Mouse (Mus musculus): ENCODE data around the gene Aebp1.

The Aebp1 gene

DNA sequence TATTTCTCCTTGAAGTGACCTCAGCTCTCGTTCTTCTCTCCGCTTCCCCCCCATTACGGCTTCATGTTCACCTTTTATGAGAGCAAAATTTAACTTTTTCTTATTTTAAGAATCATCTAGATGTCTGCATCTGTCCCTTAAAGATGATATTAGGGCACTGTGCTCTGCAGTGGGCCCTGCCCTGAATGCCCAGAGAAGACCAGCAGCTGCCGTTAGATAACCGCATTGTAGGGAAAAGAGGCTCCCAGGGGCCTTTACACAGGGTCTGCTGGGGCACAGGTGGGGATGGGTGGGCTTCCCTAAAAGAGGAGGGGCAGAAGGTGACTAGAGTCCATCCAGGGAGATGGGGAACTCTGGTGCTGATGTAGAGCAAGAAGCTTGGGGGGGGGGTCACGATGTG, 32.1 kb downstream of the Aebp1 start:
- DNase-seq (ENCODE audit: low spot score in 2 of 2): no peak

DNA sequence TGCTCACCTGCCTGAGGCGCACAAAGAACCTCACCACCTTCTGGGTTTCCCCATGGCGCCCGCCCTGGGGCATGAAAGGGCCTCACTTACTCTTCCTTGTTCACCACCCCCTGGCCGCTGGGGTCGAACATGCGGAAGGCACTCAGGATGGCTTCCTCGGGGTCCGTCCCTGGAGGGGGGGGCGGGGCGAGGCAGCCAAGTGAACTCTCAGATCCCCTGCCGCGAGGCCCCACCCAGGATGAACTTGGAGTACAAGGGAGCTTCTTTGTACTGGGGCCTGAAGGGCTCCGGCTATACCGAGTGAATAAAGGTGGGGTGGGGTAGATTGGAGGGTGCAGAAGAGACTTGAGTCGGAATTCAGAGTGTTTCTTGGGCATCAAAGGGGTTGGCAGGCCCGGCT, 35.5 kb downstream of the Aebp1 start:
- DNase-seq (ENCODE audit: low spot score in 2 of 2): no peak

DNA sequence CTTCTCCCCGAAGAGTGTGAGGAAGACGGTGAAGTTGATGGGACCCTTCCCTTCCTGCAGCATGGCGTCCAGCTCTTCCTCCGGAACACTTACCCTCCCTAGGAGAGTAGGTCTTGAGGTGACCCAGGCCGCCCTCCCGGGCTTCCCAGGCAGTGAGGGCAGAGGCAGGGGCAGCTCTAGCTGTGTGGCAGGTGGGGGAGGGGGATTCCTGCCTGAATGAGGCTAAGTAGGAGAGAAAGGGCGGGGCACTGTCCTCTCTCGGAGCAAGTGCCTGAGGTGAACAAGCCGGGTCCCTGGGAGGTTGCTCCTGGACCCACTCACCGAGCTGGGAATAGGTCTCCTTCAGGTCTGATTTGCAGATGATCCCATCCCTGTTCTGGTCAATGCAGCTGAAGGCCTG, 36.1 kb downstream of the Aebp1 start:
- no peak for DNase-seq (ENCODE audit: low spot score in 2 of 2)

DNA sequence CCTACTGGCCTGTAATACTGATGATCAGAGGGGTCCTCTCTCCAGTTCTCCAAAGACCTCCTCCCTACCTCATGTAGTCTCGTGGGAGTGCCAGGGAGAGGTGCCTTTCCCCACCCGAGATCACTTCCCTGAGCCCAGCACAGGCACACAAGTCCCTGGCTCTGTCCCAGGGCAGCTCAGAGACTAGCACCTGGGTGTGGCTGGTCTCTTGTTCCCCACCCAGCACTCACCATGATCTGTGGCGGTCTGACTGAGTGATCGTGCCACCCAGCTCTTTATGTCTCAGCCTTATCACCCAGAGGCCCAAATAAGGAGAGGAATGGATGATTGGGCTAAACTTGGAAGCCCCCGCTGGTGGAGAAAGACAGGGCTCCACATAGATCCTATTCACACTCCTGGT, 36.8 kb downstream of the Aebp1 start, which contains the start of gene Myl7:
TSS of gene Myl7 (minus strand) at position 252 of the 400 bp plus-strand sequence.
- no peak for DNase-seq (ENCODE audit: low spot score in 2 of 2)

DNA sequence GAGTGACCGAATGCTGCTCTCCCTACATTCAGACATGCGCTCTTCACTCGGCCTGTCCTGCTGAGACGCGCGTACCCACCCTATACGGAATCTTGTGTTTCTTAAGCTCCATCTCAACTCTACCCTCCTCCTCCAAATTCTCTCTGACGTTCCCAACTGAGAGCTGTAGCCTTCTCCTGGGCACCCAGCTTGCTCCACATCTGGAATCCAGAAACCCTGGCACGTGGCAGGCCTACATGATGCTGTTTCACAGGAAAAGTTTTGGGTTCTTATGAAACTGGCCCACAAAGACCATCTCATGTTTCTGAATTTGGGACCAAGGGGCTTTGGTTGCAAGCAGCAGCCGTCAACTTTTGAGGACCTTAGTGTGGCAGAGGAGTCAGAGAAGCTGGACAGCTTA, 37.5 kb downstream of the Aebp1 start:
- DNase-seq (ENCODE audit: low spot score in 2 of 2): no peak

DNA sequence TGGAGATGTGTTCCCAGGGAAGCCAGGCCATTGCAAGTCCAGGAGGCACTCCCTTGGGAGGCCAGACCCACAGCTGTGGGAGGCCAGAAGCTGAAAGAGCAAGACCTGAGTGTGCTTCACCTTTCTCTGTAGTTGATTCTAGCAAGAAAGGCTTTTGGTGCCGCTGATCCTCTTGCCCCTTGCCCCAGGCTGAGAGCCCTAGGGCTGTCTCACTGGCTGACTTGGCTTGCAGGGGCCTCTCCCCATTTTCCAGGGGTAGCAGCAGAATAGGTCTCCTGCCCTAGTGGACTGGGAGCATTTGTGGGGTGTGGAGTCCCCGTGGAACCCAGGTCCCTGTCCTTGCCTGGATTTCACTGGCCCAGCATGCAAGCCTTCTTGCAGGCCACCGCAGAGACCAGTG, 39.6 kb downstream of the Aebp1 start:
- no peak for DNase-seq (ENCODE audit: low spot score in 2 of 2)

DNA sequence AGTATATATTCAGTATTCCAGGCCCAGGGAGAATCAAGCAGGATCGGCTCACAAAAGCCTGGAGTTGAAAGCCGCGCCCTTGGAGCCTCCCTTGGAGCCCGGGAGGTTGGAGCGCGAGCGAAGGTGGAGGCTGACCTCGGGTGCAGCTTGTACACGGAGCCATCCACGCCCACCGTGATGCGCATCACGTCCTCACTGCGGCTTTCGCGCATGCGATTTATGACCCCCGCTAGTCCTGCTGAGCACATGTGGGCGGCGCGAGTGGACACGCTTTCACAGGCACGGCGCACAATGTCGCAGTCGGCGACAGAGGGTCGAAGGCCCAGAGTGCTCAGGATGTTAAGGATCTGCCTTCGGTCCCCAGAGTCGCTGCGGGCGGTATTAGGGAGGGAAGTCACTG, 40.2 kb downstream of the Aebp1 start:
- DNase-seq (ENCODE audit: low spot score in 2 of 2): peak; percentile 49 to 63

DNA sequence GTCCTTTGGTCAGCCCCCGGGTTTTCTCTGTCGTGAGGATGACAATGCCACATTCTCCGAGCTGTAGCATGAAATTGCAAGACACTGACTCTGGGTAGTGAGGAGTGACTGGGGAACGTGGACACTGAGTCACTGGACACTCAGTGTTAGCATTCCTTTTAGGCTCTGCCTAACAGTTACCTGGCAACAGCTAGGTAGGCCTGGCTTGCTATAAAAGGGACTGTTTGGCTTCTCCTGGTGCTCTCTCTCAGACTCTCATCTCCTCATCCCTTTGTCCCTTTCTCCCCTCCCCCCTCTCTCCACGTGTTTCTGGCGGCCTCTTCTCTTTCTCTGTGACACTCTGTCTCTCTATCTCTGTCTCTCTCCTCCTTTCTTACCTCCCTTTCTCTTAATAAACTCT, 40.6 kb downstream of the Aebp1 start:
- no peak for DNase-seq (ENCODE audit: low spot score in 2 of 2)

DNA sequence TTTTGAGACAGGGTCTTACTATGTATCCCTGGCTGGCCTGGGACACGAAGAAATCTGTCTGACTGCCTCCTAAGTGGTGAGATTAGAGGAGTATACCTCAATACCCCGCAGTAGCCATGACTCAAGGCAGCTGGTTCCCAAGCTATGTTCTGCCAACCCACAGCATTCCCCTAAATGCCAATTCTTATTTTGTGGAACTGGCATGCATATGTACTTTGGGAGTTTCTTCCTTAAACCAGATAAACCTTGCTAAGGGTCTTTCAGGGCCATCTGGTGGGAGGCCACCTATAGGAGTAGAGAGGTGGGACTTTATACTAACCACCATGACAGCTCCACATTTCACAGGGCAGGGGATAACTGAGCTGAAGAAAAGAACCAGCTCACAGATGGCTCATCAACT, 42.1 kb downstream of the Aebp1 start:
- DNase-seq (ENCODE audit: low spot score in 2 of 2): peak; percentile 31 to 54

DNA sequence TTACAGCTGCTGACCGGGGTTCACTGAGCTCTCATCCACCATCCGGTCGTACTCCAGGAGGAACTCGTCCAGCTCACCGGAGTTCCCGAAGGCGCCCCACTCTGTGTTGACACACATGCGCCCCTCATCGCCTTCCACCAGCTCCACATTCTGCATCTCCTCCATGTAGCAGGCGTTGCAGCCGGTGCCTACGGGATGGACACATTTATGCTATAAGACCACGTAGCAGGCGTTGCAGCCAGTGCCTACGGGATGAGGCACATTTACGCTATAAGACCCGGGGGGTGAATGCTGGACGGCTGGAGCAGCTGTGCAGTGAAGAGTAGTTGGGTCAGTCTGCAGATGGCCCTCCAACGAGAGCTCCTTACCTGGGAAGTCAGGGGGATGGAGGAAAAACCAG, 42.6 kb downstream of the Aebp1 start:
- no peak for DNase-seq (ENCODE audit: low spot score in 2 of 2)

DNA sequence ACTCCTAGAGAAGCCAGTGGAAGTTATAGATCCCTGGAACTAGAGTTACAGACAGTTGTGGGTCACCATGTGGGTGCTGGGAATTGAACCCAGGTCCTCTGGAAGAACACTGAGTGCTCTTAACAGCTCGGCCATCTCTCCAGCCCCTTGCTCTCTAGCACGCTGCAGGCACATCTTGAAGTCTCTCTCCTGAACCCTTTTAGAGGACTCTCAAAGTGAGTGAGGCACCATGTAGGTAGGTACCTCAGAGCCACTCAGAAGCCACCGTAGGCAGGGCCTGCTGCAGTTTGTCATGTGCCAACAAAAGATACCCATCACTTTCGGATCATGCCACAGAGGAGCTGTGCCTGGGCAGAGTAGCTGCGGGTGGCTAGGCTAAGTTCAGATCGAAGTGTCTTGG, 43.1 kb downstream of the Aebp1 start:
- no peak for DNase-seq (ENCODE audit: low spot score in 2 of 2)

DNA sequence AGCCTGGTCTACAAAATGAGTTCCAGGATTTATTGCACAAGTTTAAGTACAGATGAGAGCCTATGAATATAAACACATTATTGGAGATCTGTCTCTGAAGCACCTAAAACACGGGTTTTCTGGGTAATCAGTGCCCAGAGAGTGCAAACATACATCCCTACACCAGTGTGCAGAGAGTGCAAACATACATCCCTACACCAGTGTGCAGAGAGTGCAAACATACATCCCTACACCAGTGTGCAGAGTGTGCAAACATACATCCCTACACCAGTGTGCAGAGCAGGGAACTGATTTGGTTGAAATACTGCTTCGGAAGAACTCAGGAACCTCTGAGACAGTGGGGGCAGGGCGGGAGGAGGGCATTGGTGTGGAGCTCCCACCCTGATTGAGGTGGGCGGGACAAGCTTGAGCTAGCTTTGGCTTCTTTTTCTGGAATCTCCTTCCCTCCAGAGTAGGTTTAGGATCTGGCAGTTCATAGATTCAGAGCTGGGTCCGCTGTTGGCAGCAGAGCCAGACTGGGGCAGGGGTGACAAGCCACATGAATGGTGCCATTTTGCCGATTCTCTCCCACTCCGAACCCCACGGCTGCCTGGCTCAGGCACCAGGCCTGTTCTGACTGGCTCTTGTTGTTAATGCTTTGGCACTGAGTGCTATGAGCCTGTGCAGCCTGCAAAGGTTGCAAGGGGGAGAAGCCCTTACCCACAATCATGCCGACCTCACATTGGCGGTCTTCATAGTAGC, 44.2 kb downstream of the Aebp1 start:
- DNase-seq (ENCODE audit: low spot score in 2 of 2): peak in 1 of 2 experiments; percentile 14

DNA sequence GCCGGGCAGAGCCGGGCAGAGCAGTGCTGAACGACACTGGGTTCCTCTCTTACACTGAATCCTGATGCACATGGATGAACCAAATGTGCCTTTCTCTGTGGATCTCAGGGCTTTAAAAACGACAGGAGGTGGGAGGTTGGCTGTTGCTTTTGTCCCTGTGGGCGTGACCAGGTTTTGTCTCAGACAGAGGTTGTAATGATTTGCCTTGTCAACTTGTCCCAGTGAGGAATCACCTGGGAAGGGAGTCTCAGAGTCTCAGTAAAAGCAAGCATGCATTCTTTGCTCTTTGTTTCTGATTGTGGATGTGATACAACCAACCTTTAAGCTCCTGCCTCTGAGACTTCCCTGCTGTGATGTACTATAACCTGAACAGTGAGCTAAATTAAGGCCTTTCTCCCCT, 45.3 kb downstream of the Aebp1 start:
- no peak for DNase-seq (ENCODE audit: low spot score in 2 of 2)

DNA sequence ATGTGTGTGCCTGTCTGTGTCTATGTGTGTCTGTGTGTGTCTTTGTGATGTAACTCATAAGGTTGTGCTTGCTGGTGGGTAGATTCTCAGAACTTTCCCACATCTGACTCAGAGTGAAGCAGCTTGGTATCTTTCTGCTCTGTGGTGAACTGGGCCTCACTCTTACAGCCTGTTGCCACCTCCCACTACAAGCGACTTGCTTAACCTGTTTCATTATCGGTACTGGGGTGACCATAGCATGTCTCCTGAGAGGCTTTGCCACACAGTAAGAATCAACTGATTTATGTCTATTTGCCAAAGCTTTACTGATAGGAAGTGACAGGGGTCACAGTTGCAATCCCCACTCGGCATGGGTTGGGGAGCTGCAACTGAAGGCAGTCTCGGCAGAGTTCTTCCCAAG, 46.9 kb downstream of the Aebp1 start:
- DNase-seq (ENCODE audit: low spot score in 2 of 2): no peak

DNA sequence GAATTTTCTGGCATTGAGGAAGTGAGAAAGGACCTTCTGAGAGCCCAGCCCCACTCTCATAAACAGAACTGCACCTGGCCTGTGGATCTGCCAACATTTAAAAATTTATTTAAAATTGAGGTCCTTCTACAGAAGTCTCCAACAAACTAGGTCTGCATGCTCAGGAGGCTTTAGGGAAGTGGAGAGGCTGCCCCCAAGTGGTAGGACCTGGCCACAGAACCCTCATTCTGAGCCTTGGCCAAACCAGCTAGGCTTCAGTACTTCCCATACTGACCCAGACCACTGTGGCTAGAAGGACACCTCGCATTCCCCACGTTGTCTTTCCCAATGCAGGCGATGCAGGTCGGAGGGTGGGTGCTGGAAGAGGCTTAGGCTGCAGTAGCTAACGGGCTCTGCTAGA, 50.9 kb downstream of the Aebp1 start:
- peak; percentile 76 to 77 for DNase-seq (ENCODE audit: low spot score in 2 of 2)

DNA sequence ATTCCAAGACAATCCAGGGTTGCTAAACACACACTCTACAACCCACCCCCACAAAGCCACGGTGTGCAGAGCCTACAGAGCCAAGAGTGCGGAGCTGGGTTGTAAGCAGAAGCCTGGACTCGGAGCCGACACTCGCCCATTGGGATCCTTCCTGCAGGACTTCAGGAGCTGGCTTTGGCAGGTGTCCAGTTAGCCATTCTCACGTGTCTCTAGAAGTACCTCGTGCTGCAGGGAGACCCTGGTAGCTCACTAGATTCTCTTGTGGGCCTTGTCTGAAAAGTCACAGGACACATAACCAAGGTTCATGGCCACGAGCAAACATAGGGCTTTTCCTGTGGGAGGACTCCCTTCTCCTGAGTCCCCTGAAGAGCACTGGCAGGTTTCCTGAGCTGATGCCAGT, 51.5 kb downstream of the Aebp1 start:
- DNase-seq (ENCODE audit: low spot score in 2 of 2): peak in 1 of 2 experiments; percentile 24

DNA sequence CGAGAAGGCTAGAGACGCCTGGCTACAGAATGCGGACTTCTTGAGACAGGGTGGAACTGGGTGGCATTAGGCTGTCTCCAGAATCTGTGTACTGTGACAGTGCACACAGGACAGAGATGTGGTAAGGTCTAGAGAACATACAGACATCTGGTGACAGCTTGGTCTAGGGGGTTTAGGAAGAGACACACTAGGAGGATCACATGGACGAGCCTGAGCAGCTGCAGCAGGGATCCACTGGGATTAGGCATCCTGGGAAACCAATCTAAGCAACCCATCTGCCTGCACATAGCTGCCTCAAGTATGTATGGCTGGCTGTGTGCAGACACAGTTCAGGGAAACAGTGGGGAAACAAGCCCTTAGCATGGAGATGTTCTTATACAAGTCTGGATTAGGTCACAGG, 52.2 kb downstream of the Aebp1 start:
- DNase-seq (ENCODE audit: low spot score in 2 of 2): no peak

DNA sequence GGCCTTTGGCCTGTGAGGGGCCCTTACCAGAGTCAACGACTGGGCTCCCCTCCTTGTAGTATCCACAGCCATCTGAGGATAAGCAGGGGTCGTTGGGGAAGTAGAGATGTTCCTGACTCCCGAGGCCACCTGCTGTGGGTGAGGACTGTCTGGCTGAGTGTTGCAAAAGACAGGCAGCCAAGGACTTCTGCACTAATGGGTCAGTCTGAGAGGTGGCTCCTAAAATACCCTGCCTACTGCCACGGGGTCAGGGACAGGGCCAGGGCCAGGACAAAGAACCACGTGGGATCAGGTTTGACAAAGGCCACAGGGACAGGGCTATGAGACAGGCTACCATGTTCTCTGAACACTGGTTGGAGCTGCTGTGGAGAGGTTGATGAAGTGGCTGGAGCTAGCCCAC, 53.2 kb downstream of the Aebp1 start:
- DNase-seq (ENCODE audit: low spot score in 2 of 2): no peak

DNA sequence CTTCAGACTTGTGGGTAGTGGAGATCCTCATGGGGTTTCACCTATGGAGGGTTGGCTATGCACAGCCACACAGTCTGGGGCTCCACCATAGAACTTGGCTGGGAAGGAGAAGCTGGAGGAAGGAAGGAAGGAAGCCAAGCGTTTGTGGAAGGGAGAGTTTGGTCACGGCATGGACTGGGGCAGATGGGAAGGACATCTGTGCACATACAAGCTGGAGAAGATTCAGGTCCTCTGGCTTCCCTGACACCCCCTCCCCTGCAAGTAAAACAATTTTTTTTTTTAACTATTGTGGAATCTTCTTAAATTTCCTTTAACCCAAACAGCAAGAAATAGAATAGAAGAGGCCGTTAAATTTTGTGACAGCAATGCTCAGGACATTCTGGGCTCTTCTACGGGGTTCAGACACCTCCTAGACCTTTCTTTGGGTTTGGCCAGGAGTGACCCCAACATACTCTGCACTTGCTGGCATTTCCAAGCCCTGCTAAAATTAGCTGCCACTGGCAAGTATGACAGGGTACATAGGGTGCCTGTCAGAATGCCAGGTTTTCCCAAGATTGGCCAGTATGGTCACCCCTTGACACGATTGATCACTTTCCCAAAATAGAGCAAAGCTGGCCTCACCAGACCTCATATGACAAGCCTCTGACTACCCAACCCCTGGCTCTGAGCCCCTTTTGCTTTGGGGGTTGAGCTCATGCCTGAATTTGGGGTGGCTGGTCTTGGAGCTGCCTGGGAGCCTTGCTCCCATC, 53.9 kb downstream of the Aebp1 start:
- DNase-seq (ENCODE audit: low spot score in 2 of 2): peak in 1 of 2 experiments; percentile 40

DNA sequence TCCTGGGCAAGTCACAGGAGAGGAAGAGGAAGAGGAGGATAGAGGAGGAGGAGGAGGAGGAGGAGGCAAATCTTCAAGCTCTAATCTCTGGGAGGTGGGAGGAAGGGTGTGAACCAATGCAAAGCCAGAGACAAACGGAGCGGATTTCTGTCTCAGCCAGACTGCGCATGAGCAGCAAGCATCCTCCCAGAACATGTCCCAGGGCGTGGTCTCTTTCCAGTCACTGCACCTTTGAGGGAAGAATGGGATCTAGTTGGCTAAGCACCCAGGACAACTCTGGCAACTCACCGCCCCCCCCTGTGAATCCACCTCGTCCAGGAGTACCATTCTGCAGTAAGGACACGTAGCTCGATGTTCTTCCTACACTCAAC, 54.4 kb downstream of the Aebp1 start:
- peak in 1 of 2 experiments; percentile 17 for DNase-seq (ENCODE audit: low spot score in 2 of 2)

DNA sequence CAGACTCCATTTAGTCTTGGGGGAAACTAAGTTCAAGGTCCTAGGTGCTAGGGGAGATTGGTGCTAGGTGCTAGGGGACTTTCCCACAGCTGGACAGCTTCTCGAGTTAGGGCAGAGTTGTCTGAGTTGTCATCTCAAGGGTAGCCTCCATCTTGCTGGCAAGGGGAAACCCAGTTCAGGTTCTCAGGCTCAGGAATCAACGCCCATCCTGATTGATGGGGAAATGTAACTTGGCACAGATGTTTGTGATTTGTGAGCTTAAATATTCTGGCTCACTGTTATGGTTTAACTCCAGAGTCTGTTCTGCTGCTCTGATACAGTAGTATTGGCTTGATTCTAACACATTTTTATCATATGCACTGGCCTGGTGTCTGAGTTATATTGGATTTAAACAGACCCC, 56.4 kb downstream of the Aebp1 start:
- DNase-seq (ENCODE audit: low spot score in 2 of 2): no peak

DNA sequence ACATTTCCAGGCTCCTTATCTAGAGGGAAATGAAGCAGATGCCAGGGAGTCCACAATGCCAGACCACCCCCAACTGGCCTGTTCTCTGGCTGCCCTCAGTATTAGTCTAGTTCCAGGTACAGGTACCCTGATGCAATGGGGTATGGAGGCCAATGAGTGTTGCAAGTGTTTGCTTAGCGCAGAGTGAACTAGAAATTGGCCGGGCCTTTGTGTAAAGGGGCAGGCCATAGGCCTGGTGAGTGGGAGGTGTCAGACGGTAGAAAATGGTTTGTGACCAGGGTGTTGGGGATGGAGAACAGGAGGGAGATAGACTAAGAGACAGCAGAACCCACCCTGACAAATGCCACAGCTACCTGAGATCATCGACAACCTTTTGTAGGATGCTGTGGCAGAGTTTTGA, 57.9 kb downstream of the Aebp1 start:
- no peak for DNase-seq (ENCODE audit: low spot score in 2 of 2)

DNA sequence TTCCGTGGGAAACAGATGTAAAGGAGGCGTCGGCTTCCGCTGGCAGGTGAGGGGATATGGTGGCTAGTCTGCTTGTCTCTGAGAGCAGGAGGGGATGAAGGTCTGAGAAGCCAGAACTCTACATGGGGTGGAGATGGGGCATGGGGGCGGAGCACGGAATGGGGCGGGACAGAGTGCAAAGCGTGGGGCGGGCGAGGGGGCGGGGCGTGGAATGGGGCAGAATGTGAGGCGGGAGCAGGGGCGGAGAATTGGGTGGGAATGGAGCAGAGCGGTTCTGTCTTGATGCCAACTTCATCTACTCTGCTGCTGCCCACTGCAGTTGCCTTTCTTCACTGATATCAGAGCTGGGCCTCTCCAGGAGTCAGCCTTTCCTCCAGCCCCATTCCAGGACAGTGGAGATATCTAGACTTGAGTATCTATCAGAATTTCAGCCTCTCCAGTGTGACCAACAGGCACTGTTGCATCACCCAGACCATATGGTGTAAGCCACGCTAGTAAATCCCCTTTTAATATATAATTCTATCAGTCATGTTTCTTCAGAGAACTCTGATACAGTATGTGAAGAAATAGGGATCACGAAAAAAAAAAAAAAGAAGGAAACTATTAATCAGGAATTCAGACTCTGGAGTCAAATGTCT, 58.7 kb downstream of the Aebp1 start:
- DNase-seq (ENCODE audit: low spot score in 2 of 2): no peak
